Mouse (Mus musculus): ENCODE results near the gene Gp1ba. TPM values are rescaled to one million over a fixed set of nuclear protein-coding genes. Genes with fewer than 3 reads are reported as not detected.
A peak's percentile ranks its signal among the peaks of the same experiment; 100 is the strongest.

Gene Gp1ba
- polyA plus RNA-seq, 1 experiment from 2014 or later = 0.22 TPM

DNA sequence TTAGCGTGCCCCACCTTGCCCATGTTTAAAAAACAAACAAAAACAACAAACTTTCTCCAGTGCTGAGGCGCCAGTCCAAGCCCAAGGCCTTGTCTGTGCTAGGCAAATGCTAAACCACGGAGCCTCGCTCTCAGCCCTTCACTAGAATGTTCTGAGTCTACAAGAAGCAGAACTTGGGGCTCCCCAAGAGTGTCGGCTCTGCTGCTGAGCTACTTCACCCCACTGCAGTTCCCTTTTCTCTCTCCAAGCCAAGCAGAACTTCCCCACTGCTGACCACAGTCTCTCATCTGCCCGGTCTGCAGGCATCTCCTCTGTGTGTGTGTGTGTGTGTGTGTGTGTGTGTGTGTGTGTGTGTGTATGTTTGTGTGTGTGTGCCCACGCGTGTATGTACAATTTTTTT lies 41.0 kb downstream of the Gp1ba start:
- no peak overlapping the region for H3K9ac ChIP-seq
- H3K27ac ChIP-seq = no peak overlapping the region
- no peak overlapping the region for H3K4me2 ChIP-seq (replicated peaks)
- H3K36me3 ChIP-seq = peaks cover 83% of the 10 kb centered on the region
- WGBS = 94% methylated on average over 5 of the region's 8 CpGs
- H3K4me3 ChIP-seq = no peak overlapping the region
- H3K9me3 ChIP-seq = no peaks in the 10 kb centered on the region
- peaks cover 5% of the 10 kb centered on the region; the same call in 1 of the 2 replicates for H3K4me1 ChIP-seq
- no peaks in the 10 kb centered on the region for H3K27me3 ChIP-seq
- ATAC-seq (ENCODE audit: low FRiP score, low read depth) = no peak

DNA sequence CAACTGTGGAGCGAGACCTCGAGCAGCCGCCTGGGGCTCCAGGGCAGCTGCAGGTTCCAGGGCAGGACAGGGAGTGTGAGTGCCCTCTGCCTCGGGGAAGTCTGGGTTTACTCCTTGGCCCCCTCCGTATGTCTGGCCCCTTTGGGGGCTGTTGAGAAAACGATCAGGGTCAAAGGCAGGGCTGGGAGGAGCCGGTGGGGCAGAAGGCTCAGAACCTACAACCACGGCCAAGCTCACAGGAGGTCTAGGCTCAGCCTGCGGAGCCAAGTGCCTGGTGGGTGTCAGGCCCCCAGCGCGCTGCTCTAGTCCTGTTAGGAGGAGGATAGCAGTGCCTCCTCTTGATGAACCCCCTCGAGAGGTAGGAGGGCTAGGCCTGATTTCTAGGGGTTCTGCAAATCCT lies 42.2 kb downstream of the Gp1ba start:
- Histone ChIP-seq H3K36me3 (peaks cover 78% of the 10 kb centered on the region), H3K4me2 (replicated peaks) (no peak overlapping the region), H3K4me1 (peaks cover 6% of the 10 kb centered on the region), H3K27me3 (no peaks in the 10 kb centered on the region), H3K9me3 (no peaks in the 10 kb centered on the region), H3K9ac (no peak overlapping the region), H3K4me3 (no peak overlapping the region), H3K27ac (no peak overlapping the region)
- WGBS = 63% methylated on average over 12 of the region's 12 CpGs
- ATAC-seq (ENCODE audit: low FRiP score, low read depth) = no peak

DNA sequence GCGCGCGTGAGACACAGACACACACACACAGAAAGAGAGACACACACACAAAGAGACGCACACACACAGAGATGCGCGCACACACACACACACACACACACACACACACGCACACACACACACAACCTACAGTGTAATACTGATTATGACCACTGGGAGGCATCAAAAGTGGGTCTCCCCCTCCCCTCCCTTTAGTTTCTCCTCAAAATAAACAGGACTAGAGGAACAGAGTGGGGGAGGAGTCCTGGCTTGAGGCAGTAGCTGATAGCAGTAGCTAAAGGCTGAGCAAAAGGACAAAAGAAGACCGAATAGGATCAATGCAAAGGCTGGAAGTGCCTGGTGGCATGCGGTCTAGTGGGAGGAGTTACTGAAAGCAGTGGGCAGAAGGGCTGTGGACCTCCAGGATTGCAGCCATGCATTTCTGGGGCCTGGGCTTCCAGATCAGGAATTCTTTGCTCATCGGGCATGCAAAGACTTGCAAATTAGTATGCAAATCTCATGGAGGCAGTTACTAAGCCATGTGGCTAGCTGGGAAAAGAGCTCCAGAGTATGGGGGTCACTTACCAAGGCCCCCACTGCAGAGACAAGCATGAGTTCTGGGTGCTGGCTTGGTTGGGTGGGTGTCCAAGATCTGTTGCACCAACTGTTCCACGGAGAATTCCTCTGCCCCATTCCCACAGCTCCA lies 43.1 kb downstream of the Gp1ba start:
- Histone ChIP-seq H3K9me3 (no peaks in the 10 kb centered on the region), H3K4me2 (replicated peaks) (no peak overlapping the region), H3K9ac (0 out of 2 replicates have a peak overlapping the region, but pooled peaks have one; percentile 19), H3K27ac (no peak overlapping the region), H3K36me3 (peaks cover 70% of the 10 kb centered on the region), H3K4me1 (peaks cover 15% of the 10 kb centered on the region), H3K27me3 (no peaks in the 10 kb centered on the region), H3K4me3 (no peak overlapping the region)
- 0 out of 2 replicates have a peak, but pooled peaks have one; percentile 32 for ATAC-seq (ENCODE audit: low FRiP score, low read depth)
- 19% methylated on average over 11 of the region's 11 CpGs for WGBS

DNA sequence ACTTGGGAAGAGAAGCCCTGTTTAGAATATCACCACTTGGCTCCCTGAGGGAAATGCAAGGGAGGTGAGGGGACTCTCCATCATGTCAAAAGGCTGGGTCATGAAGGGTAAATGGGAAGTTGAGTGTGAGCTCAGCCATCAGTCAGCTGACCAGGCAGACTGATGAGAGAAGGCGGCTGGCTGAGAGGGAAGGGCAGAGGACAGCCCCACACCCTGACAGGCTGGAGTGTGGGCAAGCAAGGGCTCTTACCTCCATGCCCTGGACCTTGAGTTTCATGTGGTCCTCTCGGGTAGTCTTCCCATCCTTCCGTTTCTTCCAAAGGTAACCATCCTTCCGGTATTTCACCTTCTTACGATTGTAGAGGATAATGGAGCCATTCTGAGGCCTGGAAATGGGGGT lies 44.7 kb downstream of the Gp1ba start:
- H3K27me3 ChIP-seq = no peaks in the 10 kb centered on the region
- H3K36me3 ChIP-seq = peaks cover 63% of the 10 kb centered on the region
- H3K27ac ChIP-seq = no peak overlapping the region
- no peak overlapping the region for H3K9ac ChIP-seq
- no peak overlapping the region for H3K4me2 ChIP-seq (replicated peaks)
- 91% methylated on average over 5 of the region's 5 CpGs for WGBS
- peaks cover 24% of the 10 kb centered on the region for H3K4me1 ChIP-seq
- H3K4me3 ChIP-seq = no peak overlapping the region
- no peaks in the 10 kb centered on the region for H3K9me3 ChIP-seq
- no peak for ATAC-seq (ENCODE audit: low FRiP score, low read depth)

DNA sequence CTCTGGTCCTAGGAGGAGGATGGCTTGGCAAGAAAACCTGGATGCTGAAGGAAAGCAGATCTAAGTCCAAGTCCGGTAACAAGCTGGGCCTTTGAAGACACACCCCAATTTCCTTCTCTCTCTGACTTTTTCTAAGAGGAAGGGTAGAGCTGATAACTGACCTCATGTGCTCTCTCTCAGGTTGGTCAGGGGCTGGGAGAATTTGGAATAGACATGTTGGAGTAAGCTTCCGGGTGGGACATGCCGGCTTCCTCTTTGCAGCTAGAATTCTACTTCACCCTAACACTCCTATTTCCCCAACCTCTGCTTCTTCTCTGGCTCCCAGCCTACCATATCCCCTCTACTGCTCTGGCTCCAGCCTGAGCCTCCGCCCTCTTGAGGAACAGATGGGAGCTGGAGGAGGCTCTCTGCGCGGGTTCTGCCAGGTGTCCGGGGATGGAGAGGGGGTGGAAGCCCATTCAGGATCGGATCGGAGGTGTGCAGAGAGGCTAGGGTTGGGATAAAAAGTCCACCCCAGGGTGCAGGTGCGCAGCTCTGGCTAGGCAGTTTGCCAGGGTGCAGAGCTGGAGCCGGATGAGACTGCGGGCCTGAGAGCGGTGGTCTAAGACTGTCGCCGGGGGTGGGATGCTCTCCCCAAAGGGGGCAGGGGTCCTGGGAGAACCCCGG lies 48.1 kb downstream of the Gp1ba start:
- peak; percentile 68 for ATAC-seq (ENCODE audit: low FRiP score, low read depth)
- Histone ChIP-seq H3K4me2 (replicated peaks) (peak overlapping the region; percentile 87), H3K36me3 (peaks cover 35% of the 10 kb centered on the region), H3K27me3 (no peaks in the 10 kb centered on the region), H3K27ac (peak overlapping the region; percentile 86), H3K4me1 (peaks cover 27% of the 10 kb centered on the region), H3K4me3 (peak overlapping the region; percentile 86), H3K9ac (peak overlapping the region; percentile 86), H3K9me3 (no peaks in the 10 kb centered on the region)
- 3% methylated on average over 16 of the region's 16 CpGs for WGBS

DNA sequence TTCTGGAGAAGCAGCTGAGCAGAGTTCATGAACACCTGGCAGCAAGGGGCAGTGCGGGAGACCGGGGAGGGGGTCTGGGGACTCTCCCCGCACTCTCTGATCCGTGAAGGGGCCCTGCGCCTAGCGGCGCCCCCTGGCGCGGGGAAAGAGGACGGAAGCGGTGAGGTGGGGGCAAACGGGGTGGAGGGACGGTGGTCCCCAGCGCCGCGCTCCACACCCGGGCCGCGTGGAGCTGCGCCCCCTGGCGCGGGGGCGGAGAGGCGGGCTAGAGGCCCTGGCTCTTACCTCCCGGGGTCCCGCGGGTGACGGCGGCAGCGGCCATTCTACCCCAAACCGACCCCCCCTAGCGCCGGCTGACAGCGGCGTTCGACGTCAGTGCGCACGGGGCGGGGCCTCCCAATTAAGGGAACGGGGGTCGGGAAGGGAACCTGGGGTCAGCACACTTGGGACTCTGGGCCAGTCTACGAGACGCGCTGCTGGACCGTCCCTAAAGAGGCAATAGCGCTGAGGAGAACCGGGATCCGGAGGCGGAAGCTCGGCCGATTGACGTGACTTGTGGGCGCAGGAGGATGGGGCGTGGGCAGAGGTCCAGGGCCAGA lies 48.8 kb downstream of the Gp1ba start, which contains the start of gene Camta2:
Gene Camta2, minus strand, starts transcription at position 505 of the 599 bp plus-strand sequence.
- H3K4me1 ChIP-seq = peaks cover 24% of the 10 kb centered on the region
- H3K27me3 ChIP-seq = no peaks in the 10 kb centered on the region
- peak within 1 kb of the TSS; percentile 86 for H3K9ac ChIP-seq
- WGBS = under 1% methylated on average over 54 of the region's 55 CpGs
- H3K27ac ChIP-seq = peak within 1 kb of the TSS; percentile 86
- H3K36me3 ChIP-seq = peaks cover 29% of the 10 kb centered on the region
- H3K9me3 ChIP-seq = no peaks in the 10 kb centered on the region
- H3K4me2 ChIP-seq (replicated peaks) = peak within 1 kb of the TSS; percentile 87
- peak; percentile 83 for ATAC-seq (ENCODE audit: low FRiP score, low read depth)
- H3K4me3 ChIP-seq = peak within 1 kb of the TSS; percentile 86

- H3K36me3 ChIP-seq = peaks cover 22% of the 10 kb centered on the region
- ATAC-seq (ENCODE audit: low FRiP score, low read depth) = 0 out of 2 replicates have a peak, but pooled peaks have one; percentile 14
- H3K4me3 ChIP-seq = peak overlapping the region; percentile 86
- WGBS = 13% methylated on average over 8 of the region's 8 CpGs
- H3K4me1 ChIP-seq = peaks cover 24% of the 10 kb centered on the region
- H3K9me3 ChIP-seq = no peaks in the 10 kb centered on the region
- no peaks in the 10 kb centered on the region for H3K27me3 ChIP-seq
- H3K27ac ChIP-seq = peak overlapping the region; percentile 86; the same call in 1 of the 2 replicates
- H3K9ac ChIP-seq = peak overlapping the region; percentile 86
- H3K4me2 ChIP-seq (replicated peaks) = peak overlapping the region; percentile 87
These were observed 49.5 kb downstream of the Gp1ba start for GRCm38 (mm10) chr11:70688372-70688771.

GRCm38 (mm10) chr11:70689578-70689977 lies 50.7 kb downstream of the Gp1ba start:
- Histone ChIP-seq H3K27ac (no peak overlapping the region), H3K27me3 (no peaks in the 10 kb centered on the region), H3K4me1 (peaks cover 24% of the 10 kb centered on the region), H3K4me2 (replicated peaks) (no peak overlapping the region), H3K9me3 (no peaks in the 10 kb centered on the region), H3K36me3 (peaks cover 10% of the 10 kb centered on the region), H3K9ac (no peak overlapping the region), H3K4me3 (no peak overlapping the region)
- ATAC-seq (ENCODE audit: low FRiP score, low read depth) = no peak
- WGBS = 64% methylated on average over 4 of the region's 4 CpGs

Other genes with a start within 250 kb of the Gp1ba start
- 40.0 and 41.8 TPM in 2 replicates for gene Pelp1, start 229.1 kb upstream of the Gp1ba start, polyA plus RNA-seq (2015; fragmentation: Nextera tagmentation; extraction: Ambion mirVana)
- gene Arrb2, start 206.5 kb upstream of the Gp1ba start, polyA plus RNA-seq (2015; fragmentation: Nextera tagmentation; extraction: Ambion mirVana) = 22.8 and 24.1 TPM in 2 replicates
- gene Med11, start 187.2 kb upstream of the Gp1ba start, polyA plus RNA-seq (2015; fragmentation: Nextera tagmentation; extraction: Ambion mirVana) = 42.4 and 45.9 TPM in 2 replicates
- gene Zmynd15, start 179.7 kb upstream of the Gp1ba start, polyA plus RNA-seq (2015; fragmentation: Nextera tagmentation; extraction: Ambion mirVana) = 0.62 and 0.75 TPM in 2 replicates
- gene Cxcl16, start 179.1 kb upstream of the Gp1ba start, polyA plus RNA-seq (2015; fragmentation: Nextera tagmentation; extraction: Ambion mirVana) = 2.7 and 3.9 TPM in 2 replicates
- gene Tm4sf5, start 133.9 kb upstream of the Gp1ba start, polyA plus RNA-seq (2015; fragmentation: Nextera tagmentation; extraction: Ambion mirVana) = 0.29 and 0.74 TPM in 2 replicates
- gene Vmo1, start 124.5 kb upstream of the Gp1ba start, polyA plus RNA-seq (2015; fragmentation: Nextera tagmentation; extraction: Ambion mirVana) = 0.31 and 0.41 TPM in 2 replicates
- 0.43 and 0.92 TPM in 2 replicates for gene Gltpd2, start 119.9 kb upstream of the Gp1ba start, polyA plus RNA-seq (2015; fragmentation: Nextera tagmentation; extraction: Ambion mirVana)
- gene Psmb6, start 113.8 kb upstream of the Gp1ba start, polyA plus RNA-seq (2015; fragmentation: Nextera tagmentation; extraction: Ambion mirVana) = 828 and 869 TPM in 2 replicates
- not detected in 2 replicates for gene Gm40193, start 106.2 kb upstream of the Gp1ba start, polyA plus RNA-seq (2015; fragmentation: Nextera tagmentation; extraction: Ambion mirVana)
- 4.5 and 5.7 TPM in 2 replicates for gene Pld2, start 99.1 kb upstream of the Gp1ba start, polyA plus RNA-seq (2015; fragmentation: Nextera tagmentation; extraction: Ambion mirVana)
- gene Mink1, start 76.2 kb upstream of the Gp1ba start, polyA plus RNA-seq (2015; fragmentation: Nextera tagmentation; extraction: Ambion mirVana) = 14.1 and 15.5 TPM in 2 replicates
- not detected in 2 replicates for gene 4930544D05Rik, start 23.3 kb upstream of the Gp1ba start, polyA plus RNA-seq (2015; fragmentation: Nextera tagmentation; extraction: Ambion mirVana)
- not detected in 2 replicates for gene Chrne, start 19.9 kb upstream of the Gp1ba start, polyA plus RNA-seq (2015; fragmentation: Nextera tagmentation; extraction: Ambion mirVana)
- gene Rnf167, start 8.1 kb downstream of the Gp1ba start, polyA plus RNA-seq (2015; fragmentation: Nextera tagmentation; extraction: Ambion mirVana) = 120 and 129 TPM in 2 replicates
- gene Slc25a11, start 8.4 kb downstream of the Gp1ba start, polyA plus RNA-seq (2015; fragmentation: Nextera tagmentation; extraction: Ambion mirVana) = 165 and 173 TPM in 2 replicates
- 1,638 and 1,674 TPM in 2 replicates for gene Pfn1, start 15.5 kb downstream of the Gp1ba start, polyA plus RNA-seq (2015; fragmentation: Nextera tagmentation; extraction: Ambion mirVana)
- 52.3 and 57.1 TPM in 2 replicates for gene Eno3, start 18.1 kb downstream of the Gp1ba start, polyA plus RNA-seq (2015; fragmentation: Nextera tagmentation; extraction: Ambion mirVana)
- 159 and 165 TPM in 2 replicates for gene Spag7, start 30.3 kb downstream of the Gp1ba start, polyA plus RNA-seq (2015; fragmentation: Nextera tagmentation; extraction: Ambion mirVana)
- 11.8 and 15.1 TPM in 2 replicates for gene Camta2, start 49.0 kb downstream of the Gp1ba start, polyA plus RNA-seq (2015; fragmentation: Nextera tagmentation; extraction: Ambion mirVana)
- gene Inca1, start 61.0 kb downstream of the Gp1ba start, polyA plus RNA-seq (2015; fragmentation: Nextera tagmentation; extraction: Ambion mirVana) = 1.6 and 1.8 TPM in 2 replicates
- 3.4 and 3.6 TPM in 2 replicates for gene Kif1c, start 61.4 kb downstream of the Gp1ba start, polyA plus RNA-seq (2015; fragmentation: Nextera tagmentation; extraction: Ambion mirVana)
- gene Zfp3, start 125.1 kb downstream of the Gp1ba start, polyA plus RNA-seq (2015; fragmentation: Nextera tagmentation; extraction: Ambion mirVana) = 6.8 TPM in 2 replicates
- 0.22 and 0.23 TPM in 2 replicates for gene Scimp, start 173.5 kb downstream of the Gp1ba start, polyA plus RNA-seq (2015; fragmentation: Nextera tagmentation; extraction: Ambion mirVana)
- gene Rabep1, start 205.7 kb downstream of the Gp1ba start, polyA plus RNA-seq (2015; fragmentation: Nextera tagmentation; extraction: Ambion mirVana) = 38.5 and 39.7 TPM in 2 replicates

Data from limb, embryonic 13.5 days (tissue).